Mouse (Mus musculus) thymus, adult 2 months (tissue): ENCODE data around the gene Negr1.

Experiments
- CTCF ChIP-seq: fragments of 200-500 bp; IDR thresholded peaks from 2 replicates; pipeline ENCODE4 v1.5.1; 2012; ENCODE audit warnings: mild to moderate bottlenecking, control low read depth, low read length, moderate library complexity, borderline replicate concordance; ENCODE audit not compliant: control insufficient read depth, poor library complexity, insufficient read depth; ENCODE audit errors: extremely low read depth
- POLR2A ChIP-seq: fragments of 200-500 bp; IDR thresholded peaks from 2 replicates; pipeline ENCODE4 v1.6.1; 2012; ENCODE audit warnings: mild to moderate bottlenecking, low read length, control low read depth, moderate library complexity; ENCODE audit not compliant: control insufficient read depth, poor library complexity, insufficient read depth; ENCODE audit errors: extremely low read depth

GRCm38 (mm10) chr3:157085180-157085579 is 523.6 kb downstream of the Negr1 start:
- no peak for TF ChIP-seq POLR2A
- TF ChIP-seq CTCF, result no peak
